Mouse (Mus musculus): ENCODE results near the gene Zcchc24.

The Zcchc24 gene

DNA sequence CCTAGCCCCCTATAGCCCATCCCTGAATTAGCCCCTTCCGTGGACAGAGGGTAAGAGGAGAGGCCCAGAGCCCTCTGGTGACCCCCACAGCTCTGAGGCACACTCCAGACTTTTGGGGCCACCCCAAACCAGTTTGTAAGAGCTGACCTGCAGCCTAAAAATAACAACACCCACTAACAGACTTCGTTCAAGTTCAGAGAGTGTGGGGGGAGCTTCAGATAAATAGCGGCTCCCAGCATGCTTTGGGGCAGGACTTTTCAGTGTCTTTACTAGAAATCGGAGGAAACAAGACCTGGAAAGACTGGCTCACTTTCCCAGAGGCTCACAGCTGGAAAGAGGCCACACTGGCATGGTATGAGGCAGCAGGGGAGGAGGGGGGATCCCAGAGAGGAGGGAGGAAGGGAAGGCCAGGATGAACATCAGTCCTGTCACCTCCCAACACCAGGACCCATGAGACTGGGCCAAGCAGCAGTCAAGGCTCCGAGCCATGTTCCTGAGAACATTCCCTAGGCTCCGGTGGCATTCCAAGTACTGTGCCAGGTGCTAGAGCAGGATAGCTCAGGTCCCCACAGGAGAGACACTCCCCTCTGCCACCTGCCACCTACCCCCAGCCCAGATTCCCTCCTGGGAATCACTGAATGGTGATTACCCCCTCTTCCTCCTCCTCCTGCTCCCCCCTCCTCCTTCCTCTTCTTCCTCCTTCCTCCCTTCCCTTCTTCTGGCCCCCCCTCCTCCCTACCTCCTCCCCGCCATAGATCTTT, 20.7 kb downstream of the Zcchc24 start:
- DNase-seq (ENCODE audit: low read depth, low spot score): no peak

DNA sequence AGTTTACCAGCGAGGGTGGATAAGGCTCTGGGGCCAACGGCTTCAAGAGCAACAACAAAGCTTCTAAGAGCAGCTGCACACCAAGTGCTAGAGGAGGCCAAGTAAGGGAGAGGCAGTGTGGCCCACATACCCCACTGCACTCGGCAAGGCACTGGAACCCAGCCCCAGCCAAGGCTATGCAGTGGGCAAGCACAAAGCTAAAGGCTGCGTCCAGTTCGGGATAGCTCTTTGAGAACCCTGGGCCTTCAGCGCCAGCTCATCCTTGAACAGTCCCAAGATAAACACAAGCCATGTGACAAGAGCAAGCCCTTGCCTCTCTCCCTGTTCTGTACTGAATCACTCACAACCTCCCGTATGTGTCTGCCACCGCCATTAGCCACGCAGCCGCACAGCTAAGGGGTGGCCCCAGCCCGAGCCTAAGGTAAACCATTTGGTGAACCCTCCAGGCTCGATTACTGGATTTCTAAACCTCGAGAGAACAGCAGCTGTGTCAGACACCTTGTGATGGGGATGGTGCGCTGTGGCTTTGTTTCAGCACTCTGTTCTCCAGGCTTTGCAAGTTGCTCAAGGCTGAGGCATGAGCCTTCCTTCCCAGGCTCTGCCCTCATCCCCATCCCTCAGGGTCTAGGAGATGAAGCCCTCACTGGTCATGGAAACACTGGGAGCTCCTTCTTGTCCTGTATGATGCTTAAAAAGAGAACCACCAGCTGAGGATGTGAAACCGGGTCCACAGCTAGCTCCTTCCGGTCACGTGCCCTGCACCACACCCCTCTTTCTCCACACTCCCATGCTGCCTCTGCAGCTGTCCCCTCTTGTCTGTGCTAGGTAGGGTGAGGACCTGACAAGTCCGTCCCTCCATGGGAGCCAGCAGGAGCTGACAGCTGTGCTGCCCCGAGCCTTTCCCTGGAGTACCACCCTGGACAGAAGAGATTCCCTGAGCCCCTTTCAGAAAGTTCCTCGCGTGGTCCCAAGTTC, 21.6 kb downstream of the Zcchc24 start:
- DNase-seq (ENCODE audit: low read depth, low spot score): no peak

DNA sequence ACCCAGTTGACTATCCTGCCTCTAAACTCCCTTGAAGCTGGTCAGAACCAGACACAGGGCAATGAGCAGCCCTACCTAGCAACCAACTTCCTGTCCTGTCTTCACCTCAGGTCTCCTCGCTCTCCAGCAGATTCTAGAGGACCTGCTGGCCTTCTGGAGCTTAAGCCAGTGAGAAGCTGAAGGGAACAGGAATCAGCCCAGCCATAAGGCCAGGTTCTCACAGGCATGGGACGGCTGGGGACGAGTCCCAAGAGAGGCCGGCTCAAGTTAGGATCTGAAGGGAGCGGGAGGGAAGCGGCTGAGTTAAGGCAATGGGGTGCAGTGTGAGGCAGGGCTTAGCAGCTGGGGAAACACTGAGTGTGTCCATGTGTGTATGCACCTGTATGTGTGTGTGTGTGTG, 22.5 kb downstream of the Zcchc24 start:
- no peak for DNase-seq (ENCODE audit: low read depth, low spot score)

DNA sequence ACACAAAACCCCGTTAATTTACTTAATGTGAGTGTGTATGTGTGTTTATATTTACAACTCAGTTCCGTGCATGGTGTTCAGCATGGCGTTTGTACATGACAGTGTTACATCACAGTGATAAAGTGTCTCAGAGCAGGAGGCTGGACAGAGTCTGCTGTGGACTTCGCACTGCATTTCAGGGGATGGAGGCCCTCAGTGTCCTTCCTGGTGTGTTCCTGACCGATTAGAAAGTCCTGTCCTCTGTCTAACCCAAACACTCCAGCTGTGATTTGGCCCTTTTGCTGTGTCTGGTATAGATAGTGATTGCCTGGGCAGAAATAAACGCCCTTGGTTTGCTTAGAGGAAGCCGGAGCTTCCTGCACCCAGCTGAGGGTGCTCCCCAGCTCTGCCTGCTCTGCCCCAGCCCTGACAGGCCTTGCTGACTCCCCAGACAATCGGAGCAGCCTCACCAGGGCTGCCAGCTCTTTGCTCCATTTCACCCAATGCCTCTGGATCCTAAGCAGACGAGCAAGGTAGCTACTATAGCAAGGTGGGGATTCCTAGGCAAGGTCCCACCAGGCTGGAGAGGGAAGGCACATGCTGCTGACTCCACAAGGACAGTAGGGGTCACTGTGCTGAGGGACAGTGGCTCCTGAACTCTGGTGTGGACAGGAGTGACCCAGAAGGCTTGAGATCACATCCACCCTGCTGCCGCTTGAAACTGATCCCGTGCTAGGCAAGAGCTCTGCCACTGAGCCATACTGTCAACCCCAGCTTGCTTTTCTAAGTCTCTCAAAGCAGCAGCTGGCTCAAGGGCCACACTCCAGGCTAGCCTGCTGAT, 23.3 kb downstream of the Zcchc24 start:
- no peak for DNase-seq (ENCODE audit: low read depth, low spot score)

DNA sequence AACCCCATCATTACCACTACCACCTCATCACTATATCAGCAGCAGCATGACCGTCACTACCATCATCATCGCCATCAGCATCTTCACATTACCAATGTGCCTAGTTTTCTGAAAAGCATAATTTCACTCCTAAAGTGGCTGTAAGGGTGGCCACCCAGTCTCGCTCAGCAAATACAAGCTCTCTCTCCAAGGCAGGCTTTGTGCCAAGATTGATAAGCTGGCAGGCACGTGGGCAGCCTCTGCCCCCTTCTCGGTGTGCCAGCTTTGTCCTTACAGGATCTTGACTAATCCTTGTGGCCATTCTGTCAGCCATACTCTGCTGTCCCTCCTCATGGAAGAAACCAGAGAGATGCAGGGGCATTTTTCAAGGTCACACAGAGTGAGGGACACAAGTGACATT, 25.9 kb downstream of the Zcchc24 start:
- DNase-seq (ENCODE audit: low read depth, low spot score): no peak

DNA sequence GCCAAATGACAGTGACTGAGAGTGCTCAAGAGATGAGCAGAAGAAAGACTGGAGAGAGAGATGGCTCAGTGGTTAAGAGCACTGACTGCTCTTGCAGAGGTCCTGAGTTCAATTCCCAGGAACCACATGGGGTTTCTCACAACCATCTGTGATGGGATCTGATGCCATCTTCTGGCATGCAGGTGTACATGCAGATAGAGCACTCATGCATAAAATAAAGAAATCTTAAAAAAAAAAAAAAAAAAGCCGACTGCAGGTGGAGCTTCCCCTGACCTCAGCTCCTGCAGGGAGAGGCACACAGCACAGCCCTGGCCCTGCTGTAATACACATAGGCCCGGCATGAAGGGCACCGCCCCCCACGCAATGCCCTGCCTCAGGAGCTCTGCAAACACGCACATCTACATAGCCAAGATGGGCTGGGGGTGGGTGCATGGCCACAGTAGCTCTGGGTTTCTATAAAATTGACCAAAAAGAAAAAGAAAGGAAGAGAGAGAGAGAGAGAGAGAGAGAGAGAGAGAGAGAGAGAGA, 26.9 kb downstream of the Zcchc24 start:
- DNase-seq (ENCODE audit: low read depth, low spot score): no peak

DNA sequence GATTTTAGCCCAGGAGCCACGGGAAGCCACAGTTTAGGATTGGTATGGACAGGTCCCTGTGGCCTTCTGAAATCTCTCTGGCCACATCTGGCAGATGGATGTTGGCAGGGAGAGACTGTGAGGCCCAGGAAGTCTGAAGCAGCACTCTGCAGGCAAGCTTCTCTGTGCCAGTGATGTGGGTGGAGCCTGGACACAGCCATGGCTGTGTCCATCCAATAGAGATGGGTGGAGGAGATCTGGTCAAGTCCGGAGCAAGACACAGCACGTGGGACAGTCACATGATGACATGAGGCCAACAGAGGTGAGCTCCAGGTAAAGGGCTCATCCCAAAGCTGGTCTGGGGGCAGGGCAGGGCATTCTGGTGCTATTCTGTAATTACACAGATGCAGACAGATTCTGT, 27.6 kb downstream of the Zcchc24 start:
- peak; percentile 36 for DNase-seq (ENCODE audit: low read depth, low spot score)

DNA sequence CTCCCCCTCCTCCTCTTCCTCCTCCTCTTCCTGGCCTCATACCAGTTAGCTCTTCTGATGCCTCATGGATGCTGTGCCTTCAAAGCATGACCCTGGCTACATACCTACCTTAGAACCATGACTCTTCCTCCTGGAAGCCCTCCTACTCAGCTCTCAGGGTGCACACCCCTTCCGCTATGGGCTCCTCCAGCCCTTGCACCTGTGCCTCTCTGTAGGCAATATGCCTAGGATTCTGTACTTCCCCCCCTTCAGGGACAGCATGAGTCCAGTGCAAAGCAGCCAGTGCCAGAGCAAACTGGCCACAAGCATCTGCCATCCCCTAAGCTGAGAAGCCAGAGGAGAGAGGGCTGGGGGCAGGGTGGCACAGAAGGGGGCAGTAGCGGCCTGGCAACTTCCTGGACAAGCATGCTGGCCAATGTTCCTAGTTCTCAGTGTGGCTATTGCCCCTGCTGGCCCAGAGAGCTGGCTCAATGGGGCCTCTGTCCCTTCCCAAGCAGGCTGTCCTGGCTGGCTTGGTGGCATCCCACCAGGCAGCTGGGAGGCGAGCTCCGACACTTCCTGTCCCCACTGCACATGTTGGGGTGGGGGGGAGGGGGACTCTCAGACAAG, 28.8 kb downstream of the Zcchc24 start:
- DNase-seq (ENCODE audit: low read depth, low spot score): no peak

DNA sequence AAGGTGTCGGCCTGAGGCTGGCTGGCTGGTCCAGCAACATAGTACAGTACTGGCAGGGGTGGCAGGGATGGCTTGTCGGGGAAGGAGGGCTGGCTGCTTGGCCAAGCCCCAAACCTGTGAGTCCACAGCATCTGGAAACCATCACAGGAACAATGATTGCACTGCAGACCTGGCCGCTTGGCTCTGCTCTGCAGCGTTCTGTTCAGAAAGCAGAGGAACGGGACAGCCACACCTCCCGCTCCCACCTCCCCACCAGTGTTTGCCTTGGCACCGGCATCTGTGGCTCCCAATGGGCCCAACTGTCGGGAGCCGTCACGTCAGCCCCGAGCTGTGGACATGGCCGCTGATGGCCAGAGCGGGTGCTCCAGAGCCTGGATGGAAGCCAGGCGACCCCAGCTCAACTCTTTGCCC, 30.2 kb downstream of the Zcchc24 start:
- DNase-seq (ENCODE audit: low read depth, low spot score): no peak

DNA sequence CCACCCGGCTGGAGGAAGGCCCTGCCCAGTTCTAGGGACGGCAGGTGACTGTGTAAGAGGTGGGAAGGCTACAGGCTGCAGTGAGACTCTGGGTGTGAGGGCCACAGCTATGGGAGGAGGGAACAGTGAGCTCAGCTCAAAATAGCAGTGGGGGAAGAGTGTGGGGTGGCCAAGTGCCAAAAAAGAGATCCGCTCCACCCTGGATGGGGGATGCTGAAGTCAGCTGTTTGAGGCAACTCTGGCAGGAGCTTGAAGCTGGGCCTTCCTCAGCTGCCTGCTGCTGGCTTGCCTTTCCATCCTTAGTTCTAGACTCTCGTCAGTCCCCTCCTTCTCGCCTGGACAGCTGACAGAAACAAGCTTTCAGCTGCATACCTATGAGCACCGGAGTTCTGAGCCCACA, 32.2 kb downstream of the Zcchc24 start:
- DNase-seq (ENCODE audit: low read depth, low spot score): no peak

DNA sequence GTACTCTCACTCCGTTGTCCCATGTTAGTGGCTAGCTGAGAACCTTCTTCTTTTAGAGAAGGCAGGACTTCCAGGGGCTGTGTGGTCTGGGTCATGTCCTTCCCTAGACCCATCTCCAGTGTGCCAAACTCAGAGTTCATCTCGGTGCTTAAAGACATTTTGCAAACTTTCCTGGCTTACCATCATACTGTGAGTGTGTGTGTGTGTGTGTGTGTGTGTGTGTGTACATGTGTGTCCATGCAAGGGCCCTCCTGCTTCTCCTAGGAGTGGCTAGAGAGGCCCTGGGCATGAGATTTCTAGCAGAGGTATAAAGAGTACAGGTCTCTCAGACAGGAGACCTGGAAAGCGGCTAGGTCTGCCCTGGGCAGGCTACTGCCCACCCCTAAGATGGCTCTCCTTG, 32.7 kb downstream of the Zcchc24 start:
- no peak for DNase-seq (ENCODE audit: low read depth, low spot score)

DNA sequence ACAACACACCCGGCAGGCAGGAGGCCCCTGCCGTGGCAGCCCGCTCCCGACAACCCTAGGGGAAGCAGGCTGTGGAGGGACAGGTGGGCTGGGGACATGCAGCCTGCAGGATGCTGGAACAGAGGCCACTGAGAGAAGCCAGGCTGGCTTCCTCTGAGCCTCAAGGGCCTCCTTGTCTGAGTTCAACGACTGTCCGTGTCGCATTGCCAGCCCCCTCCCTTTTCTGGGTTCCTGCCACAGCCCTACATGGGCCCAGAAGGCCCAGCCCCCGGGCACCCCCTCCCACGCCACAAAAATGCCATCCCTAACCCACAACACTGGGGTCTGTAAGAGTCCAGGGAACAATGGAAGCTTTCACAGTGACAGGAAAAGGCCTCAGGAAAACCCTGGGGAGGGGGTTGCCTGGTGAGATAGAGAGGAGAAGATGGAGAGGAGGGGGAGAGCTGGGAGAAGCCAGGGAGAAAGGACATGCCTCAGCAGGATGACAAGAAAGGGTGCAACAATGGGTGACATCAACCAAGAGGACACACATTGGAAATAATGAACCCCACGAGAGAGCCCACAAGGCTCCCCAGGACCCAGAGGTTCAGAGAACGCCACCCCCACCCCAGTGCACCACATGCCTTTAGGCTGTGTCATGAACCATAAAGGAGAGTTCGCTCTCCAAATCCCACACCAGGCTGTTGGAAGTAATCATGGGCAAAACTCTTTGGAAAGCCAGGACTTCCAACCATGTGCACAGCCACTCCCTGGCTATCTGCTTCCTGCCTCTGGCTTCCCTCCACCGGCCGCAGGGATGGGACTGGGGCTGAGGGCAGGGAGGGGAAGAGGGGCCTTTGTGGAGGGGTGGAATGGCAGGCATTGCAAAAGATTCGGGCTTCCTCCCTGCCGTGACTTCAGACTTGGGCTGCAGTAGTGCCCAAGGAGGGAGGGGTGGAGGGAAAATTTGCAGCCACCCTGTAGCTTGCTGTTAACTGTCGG, 33.8 kb downstream of the Zcchc24 start:
- no peak for DNase-seq (ENCODE audit: low read depth, low spot score)

DNA sequence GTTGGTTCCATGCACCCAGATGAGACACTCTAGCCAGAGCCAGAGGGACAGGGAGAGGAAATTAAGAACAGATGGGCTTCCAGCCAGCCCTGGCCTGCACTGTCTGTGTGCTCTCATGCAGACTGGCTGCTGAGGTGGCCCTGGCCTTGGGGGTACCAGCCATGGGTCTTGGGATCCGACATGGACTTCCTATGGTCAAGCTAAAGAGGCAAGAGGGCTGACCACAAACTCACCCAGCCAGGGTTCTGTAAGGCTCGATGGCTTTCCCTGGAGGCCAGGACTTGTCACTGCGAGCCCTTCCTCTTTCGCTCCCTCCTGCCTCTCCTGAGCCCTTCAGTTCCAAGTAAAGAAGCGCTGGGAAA, 41.7 kb downstream of the Zcchc24 start:
- no peak for DNase-seq (ENCODE audit: low read depth, low spot score)

DNA sequence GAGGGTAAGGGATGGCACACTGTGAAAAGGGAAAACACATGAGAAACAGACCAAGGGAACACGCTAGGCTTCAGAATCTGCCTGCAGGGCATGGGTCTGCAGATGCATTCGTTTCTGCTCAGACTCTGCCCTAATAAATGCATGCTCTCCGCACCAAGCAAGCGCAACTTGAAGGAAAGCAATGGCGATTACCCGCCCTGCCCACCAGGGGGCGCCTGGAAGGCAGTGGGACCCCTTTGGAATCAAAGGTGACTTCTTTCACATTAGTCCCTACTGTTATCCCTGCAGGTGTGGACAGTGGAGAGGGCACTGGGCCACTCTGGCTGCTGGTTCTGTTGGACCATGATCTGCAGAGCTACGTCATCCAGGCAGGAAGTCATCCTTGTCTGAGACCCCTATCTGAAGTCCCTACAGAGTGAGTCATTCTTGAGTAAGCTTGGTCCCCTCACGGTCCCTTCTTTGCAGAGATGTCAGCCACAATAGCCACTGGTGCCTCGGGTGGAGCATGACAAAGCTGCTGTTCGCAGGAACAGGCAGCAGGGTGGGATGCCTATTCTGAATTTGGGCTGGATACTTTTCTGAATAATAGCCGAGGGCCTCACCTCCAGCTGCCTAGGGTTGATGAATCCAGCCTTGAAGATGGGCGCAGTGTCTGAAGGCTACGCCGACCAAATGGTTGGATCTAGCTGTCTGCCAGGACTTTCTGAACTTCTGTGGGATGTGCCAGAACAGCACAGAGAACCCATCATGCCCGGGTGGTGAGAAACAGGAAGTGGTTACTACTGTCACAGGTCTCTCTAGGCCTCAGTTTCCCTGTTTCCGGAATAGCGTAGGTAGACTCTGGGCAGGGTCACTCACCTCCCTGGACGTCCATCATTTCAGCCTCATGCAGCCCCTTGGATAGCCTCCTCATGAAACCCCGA, 42.4 kb downstream of the Zcchc24 start:
- DNase-seq (ENCODE audit: low read depth, low spot score): peak; percentile 78

DNA sequence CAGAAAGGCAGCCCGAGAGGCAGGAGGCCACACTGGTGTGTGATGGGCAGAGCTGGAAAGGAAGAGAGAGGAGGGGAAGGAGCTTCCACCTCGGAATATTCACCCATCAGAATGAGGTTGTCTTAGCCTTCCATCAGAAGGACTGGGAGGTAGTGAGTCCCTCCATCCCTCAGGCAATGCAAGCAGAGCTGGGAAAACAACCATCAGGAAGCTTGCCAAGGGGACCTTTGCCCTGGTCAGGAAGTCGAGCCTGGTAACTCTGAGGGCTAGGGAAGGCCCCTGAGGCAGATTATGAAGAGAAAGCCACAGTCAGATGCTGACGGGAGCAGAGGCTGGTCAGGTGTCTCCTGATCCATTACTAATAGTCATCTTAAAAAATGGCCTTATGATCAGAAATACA, 43.1 kb downstream of the Zcchc24 start:
- DNase-seq (ENCODE audit: low read depth, low spot score): no peak

DNA sequence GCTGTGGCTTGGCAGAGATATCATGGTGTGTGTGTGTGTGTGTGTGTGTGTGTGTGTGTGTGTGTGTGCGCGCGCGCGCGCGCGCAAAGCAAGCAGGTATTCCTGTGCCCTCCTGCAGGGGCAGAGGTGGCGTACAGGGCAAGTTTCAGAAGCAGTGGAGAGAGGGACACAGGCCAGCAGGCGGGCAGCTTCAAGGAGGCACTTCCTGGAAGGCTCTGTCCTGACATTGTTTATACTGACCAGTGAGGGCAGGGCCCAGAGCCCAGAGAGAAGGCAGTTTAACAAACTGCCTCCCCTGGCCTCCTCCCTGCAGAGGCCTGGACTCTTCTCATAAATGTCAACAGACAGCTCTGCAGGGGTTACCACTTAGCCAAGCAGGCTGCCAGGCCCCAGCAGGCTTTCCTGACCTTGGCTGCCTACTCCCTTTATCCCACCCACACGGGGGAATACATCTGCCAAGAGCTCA, 43.8 kb downstream of the Zcchc24 start:
- DNase-seq (ENCODE audit: low read depth, low spot score): peak; percentile 36

DNA sequence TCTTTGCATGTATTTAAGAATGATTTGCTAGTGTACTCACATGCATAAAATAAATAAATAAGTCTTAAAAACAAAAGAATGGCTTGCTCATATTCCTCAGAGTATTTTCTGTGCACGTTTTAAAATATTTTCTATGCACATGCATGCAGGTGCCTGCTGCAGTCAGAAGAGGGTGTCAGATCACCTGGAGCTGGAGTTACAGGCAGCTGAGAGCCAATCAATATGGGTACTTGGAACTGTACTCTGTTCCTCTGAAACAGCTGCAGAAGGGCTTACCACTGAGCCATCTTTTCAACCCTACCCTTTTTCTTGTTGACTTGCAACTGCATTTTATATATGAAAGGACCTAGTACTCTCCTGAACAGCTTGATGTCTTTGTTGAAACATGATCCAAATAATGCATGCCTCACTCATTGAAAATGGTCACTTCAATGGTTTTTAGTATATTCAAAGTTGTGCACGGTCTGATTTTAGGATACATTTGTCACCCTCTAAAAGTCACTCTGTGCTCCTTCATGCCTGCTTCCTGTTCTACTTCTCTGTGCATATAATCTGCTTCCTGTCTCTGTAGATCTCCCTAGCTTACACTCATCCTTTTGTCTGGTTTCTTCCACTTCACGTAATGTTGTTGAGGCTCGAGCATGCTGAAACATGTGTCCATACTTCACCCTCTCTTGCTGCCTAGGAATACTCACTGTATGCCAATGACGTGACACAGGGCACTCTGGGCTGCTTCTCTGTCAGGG, 47.7 kb downstream of the Zcchc24 start:
- no peak for DNase-seq (ENCODE audit: low read depth, low spot score)

DNA sequence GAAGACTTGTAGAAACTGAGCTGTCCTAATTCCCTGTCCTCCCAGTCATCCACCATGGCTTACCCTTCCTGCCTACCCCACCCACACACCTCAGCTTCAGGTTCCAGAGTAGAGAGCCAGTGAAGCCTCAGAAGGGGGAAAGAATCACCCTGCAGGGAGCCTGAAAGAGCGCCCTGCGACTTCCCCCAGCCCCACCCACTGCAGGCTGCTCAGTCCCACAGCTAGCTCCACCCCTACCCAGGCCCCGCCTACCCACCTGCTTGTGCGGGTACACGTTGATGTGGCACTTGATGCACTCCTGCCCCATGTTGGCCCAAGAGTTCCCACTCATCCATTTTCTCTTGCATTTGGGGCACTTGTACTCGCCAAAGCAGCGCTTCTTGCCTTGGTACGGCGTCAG, 49.5 kb downstream of the Zcchc24 start:
- peak; percentile 90 for DNase-seq (ENCODE audit: low read depth, low spot score)
